Mouse (Mus musculus): ENCODE results near the gene Gm13271.
A peak's percentile ranks its signal among the peaks of the same experiment; 100 is the strongest.
"Not testable (repeated sequence)": the region's sequence is repeated elsewhere in the genome, so short reads cannot be mapped to it uniquely, and the experiment has no call there.

The Gm13271 gene

GRCm38 (mm10) chr4:88754818-88755340 is at the start of gene Gm13271:
TSS of gene Gm13271 (plus strand) at chr4:88754868.
- peak; percentile 75 to 77 for DNase-seq

- no peak for DNase-seq
Observed at GRCm38 (mm10) chr4:88705924-88706323, 48.7 kb upstream of the Gm13271 start.

- DNase-seq: no peak
Observed at GRCm38 (mm10) chr4:88707128-88707826, 47.4 kb upstream of the Gm13271 start.

GRCm38 (mm10) chr4:88714281-88714680 is 40.4 kb upstream of the Gm13271 start:
- no peak for DNase-seq

GRCm38 (mm10) chr4:88715059-88715458 is 39.6 kb upstream of the Gm13271 start:
- no peak for DNase-seq

GRCm38 (mm10) chr4:88718715-88719114 is 36.0 kb upstream of the Gm13271 start:
- DNase-seq: no peak

GRCm38 (mm10) chr4:88721791-88722721 is 32.6 kb upstream of the Gm13271 start, which contains the start of the genes Gm26566 and Klhl9:
TSS of gene Gm26566 (plus strand) at chr4:88721805.
TSS of gene Klhl9 (minus strand) at chr4:88722465.
- DNase-seq: peak; percentile 94 to 95

GRCm38 (mm10) chr4:88723497-88724090 is 31.1 kb upstream of the Gm13271 start:
- DNase-seq: no peak

- no peak for DNase-seq
Observed at GRCm38 (mm10) chr4:88726727-88727126, 27.9 kb upstream of the Gm13271 start.

- peak in 1 of 2 experiments; percentile 49 for DNase-seq
Observed at GRCm38 (mm10) chr4:88727324-88727723, 27.3 kb upstream of the Gm13271 start.

- DNase-seq: peak; percentile 75 to 83
Observed at GRCm38 (mm10) chr4:88738480-88738879, 16.2 kb upstream of the Gm13271 start.

- DNase-seq: no peak
Observed at GRCm38 (mm10) chr4:88739036-88739435, 15.6 kb upstream of the Gm13271 start.

- DNase-seq: no peak
Observed at GRCm38 (mm10) chr4:88741426-88741825, 13.2 kb upstream of the Gm13271 start.

- no peak for DNase-seq
Observed at GRCm38 (mm10) chr4:88742771-88743371, 11.8 kb upstream of the Gm13271 start.

GRCm38 (mm10) chr4:88744207-88744606 is 10.5 kb upstream of the Gm13271 start:
- no peak for DNase-seq

GRCm38 (mm10) chr4:88749926-88750325 is 4.7 kb upstream of the Gm13271 start:
- no peak for DNase-seq

- not testable (repeated sequence) for DNase-seq
Observed at GRCm38 (mm10) chr4:88756581-88757513, 2.2 kb downstream of the Gm13271 start.

- peak; percentile 91 for DNase-seq
Observed at GRCm38 (mm10) chr4:88757628-88758031, 3.0 kb downstream of the Gm13271 start.

GRCm38 (mm10) chr4:88758751-88759150 is 4.1 kb downstream of the Gm13271 start:
- not testable (repeated sequence) for DNase-seq

GRCm38 (mm10) chr4:88759610-88760268 is 5.1 kb downstream of the Gm13271 start, which contains the start of gene Gm13283:
TSS of gene Gm13283 (plus strand) at chr4:88760119.
- DNase-seq: peak; percentile 50

GRCm38 (mm10) chr4:88760431-88760830 is 5.8 kb downstream of the Gm13271 start:
- DNase-seq: peak; percentile 86 to 93

Data from lung, postnatal 4 days (tissue).